Mouse (Mus musculus) kidney, postnatal 25 days (tissue): ENCODE measurements at regions not wholly inside any gene's neighbourhood (a gene's known extent, or its start where the extent isn't known, plus 50 kb on each side); places are given as distances from the start of the nearest gene placed in this dataset.

Source experiments
- DNase-seq, 2 experiments: peaks; one replicate each; pipeline ENCODE4 v3.0.0; 2021; ENCODE audit warnings: mixed read lengths in 2 of 2

DNA sequence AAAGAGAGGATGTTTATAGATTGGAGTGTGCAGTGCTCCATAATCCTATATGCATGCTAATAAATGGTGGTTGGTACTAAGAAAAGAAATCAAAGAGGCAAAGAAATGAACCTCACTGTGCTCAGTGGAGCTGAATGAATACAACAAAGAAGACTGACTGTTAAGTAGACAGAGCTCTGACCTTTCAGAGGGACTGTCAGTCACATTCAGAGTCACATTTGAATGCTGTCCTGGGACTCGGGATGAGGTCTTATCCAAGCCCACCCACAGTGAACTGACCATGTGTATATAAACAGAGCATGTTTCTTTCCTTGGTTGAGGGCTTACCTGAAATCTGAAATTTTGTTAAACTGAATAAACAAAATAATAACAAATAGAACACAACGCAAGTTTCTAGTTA, 1473.3 kb downstream of the Cdh8 start:
- DNase-seq: no peak

DNA sequence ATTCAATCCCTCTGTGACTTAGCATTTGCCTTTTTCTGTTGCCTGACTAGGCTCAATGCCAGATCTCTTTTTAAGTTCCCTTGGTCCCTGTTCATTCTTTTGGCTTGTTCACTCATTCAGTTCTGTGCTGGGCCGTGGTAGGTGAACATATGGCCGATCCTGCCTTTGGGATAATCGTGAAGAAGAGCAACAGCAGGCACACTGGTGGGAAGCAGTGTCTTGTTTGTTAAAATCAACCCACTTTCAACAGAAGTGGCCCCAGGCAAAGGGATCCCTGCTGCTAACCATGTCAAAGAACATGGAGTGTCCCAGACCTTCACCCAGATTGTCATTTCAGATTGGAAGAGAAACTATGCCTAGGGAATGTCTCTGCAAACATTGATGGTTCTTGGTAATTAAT, 1479.4 kb downstream of the Cdh8 start:
- peak in 1 of 2 experiments; percentile 22 for DNase-seq
